Mouse (Mus musculus): ENCODE measurements around the gene Cdc40. TPM values are rescaled to one million over a fixed set of nuclear protein-coding genes. Genes with fewer than 3 reads are reported as not detected.
A peak's percentile ranks its signal among the peaks of the same experiment; 100 is the strongest.

The Cdc40 gene
- polyA plus RNA-seq (2015; fragmentation: Nextera tagmentation; extraction: Ambion mirVana) = 27.0 and 27.5 TPM in 2 replicates

- peaks cover 6% of the 10 kb centered on the region for H3K36me3 ChIP-seq
- ATAC-seq (ENCODE audit: low read depth) = peak; percentile 97
- H3K4me3 ChIP-seq = peak within 1 kb of the TSS; percentile 95
- H3K27me3 ChIP-seq = no peaks in the 10 kb centered on the region
- peak within 1 kb of the TSS; percentile 99 for H3K27ac ChIP-seq (replicated peaks)
- H3K9ac ChIP-seq = peak within 1 kb of the TSS; percentile 98
- no peaks in the 10 kb centered on the region for H3K9me3 ChIP-seq
- WGBS = under 1% methylated on average over 44 of the region's 44 CpGs
- H3K4me1 ChIP-seq (replicated peaks) = peaks cover 43% of the 10 kb centered on the region
- peak within 1 kb of the TSS; percentile 68 for H3K4me2 ChIP-seq
These were observed at the start of gene Cdc40, which contains the start of gene Wasf1 for GRCm38 (mm10) chr10:40882831-40883643. Cdc40 (minus strand) TSS chr10:40883311. Wasf1 (plus strand) TSS chr10:40883475.

- H3K9ac ChIP-seq = no peak overlapping the region
- H3K27me3 ChIP-seq = no peaks in the 10 kb centered on the region
- H3K27ac ChIP-seq (replicated peaks) = peak overlapping the region; percentile 7; the same call in 1 of the 2 replicates
- H3K9me3 ChIP-seq = no peaks in the 10 kb centered on the region
- no peak overlapping the region for H3K4me3 ChIP-seq
- H3K4me1 ChIP-seq (replicated peaks) = peaks cover 15% of the 10 kb centered on the region
- 83% methylated on average over 6 of the region's 6 CpGs for WGBS
- H3K36me3 ChIP-seq = peaks cover 9% of the 10 kb centered on the region
- no peak overlapping the region for H3K4me2 ChIP-seq
- ATAC-seq (ENCODE audit: low read depth) = no peak
These were observed 36.4 kb upstream of the Cdc40 start for GRCm38 (mm10) chr10:40919464-40919863.

GRCm38 (mm10) chr10:40918669-40919440 lies 35.7 kb upstream of the Cdc40 start:
- H3K9me3 ChIP-seq = no peaks in the 10 kb centered on the region
- H3K27ac ChIP-seq (replicated peaks) = peak overlapping the region; percentile 7; the same call in 1 of the 2 replicates
- no peak overlapping the region for H3K4me3 ChIP-seq
- no peaks in the 10 kb centered on the region for H3K27me3 ChIP-seq
- H3K4me2 ChIP-seq = no peak overlapping the region
- H3K36me3 ChIP-seq = peaks cover 9% of the 10 kb centered on the region
- H3K4me1 ChIP-seq (replicated peaks) = peaks cover 15% of the 10 kb centered on the region
- 76% methylated on average over 8 of the region's 8 CpGs for WGBS
- ATAC-seq (ENCODE audit: low read depth) = no peak
- no peak overlapping the region for H3K9ac ChIP-seq

GRCm38 (mm10) chr10:40915240-40915639 lies 32.1 kb upstream of the Cdc40 start:
- no peak for ATAC-seq (ENCODE audit: low read depth)
- Histone ChIP-seq H3K36me3 (peaks cover 3% of the 10 kb centered on the region; the same call in 1 of the 2 replicates), H3K9me3 (no peaks in the 10 kb centered on the region), H3K4me3 (no peak overlapping the region), H3K4me1 (replicated peaks) (peaks cover 15% of the 10 kb centered on the region), H3K27me3 (no peaks in the 10 kb centered on the region), H3K9ac (no peak overlapping the region), H3K27ac (replicated peaks) (no peak overlapping the region), H3K4me2 (no peak overlapping the region)
- WGBS = 88% methylated on average over 2 of the region's 2 CpGs

GRCm38 (mm10) chr10:40910811-40911210 lies 27.7 kb upstream of the Cdc40 start:
- H3K4me2 ChIP-seq = no peak overlapping the region
- H3K9me3 ChIP-seq = no peaks in the 10 kb centered on the region
- H3K9ac ChIP-seq = no peak overlapping the region
- no peak for ATAC-seq (ENCODE audit: low read depth)
- 55% methylated on average over 2 of the region's 2 CpGs for WGBS
- peaks cover 3% of the 10 kb centered on the region; the same call in 1 of the 2 replicates for H3K36me3 ChIP-seq
- H3K27me3 ChIP-seq = no peaks in the 10 kb centered on the region
- no peak overlapping the region for H3K27ac ChIP-seq (replicated peaks)
- H3K4me1 ChIP-seq (replicated peaks) = peaks cover 9% of the 10 kb centered on the region
- no peak overlapping the region for H3K4me3 ChIP-seq

GRCm38 (mm10) chr10:40908580-40908979 lies 25.5 kb upstream of the Cdc40 start:
- no peak for ATAC-seq (ENCODE audit: low read depth)
- Histone ChIP-seq H3K9ac (no peak overlapping the region), H3K9me3 (no peaks in the 10 kb centered on the region), H3K27ac (replicated peaks) (no peak overlapping the region), H3K4me3 (no peak overlapping the region), H3K4me1 (replicated peaks) (peaks cover 9% of the 10 kb centered on the region), H3K36me3 (peaks cover 3% of the 10 kb centered on the region; the same call in 1 of the 2 replicates), H3K27me3 (no peaks in the 10 kb centered on the region), H3K4me2 (no peak overlapping the region)
- WGBS = 58% methylated on average over 2 of the region's 2 CpGs

GRCm38 (mm10) chr10:40906802-40907201 lies 23.7 kb upstream of the Cdc40 start:
- Histone ChIP-seq H3K4me2 (no peak overlapping the region), H3K36me3 (no peaks in the 10 kb centered on the region), H3K4me3 (no peak overlapping the region), H3K9ac (no peak overlapping the region), H3K9me3 (no peaks in the 10 kb centered on the region), H3K4me1 (replicated peaks) (peaks cover 18% of the 10 kb centered on the region), H3K27me3 (no peaks in the 10 kb centered on the region), H3K27ac (replicated peaks) (no peak overlapping the region)
- peak; percentile 54; the same call in 1 of the 2 replicates for ATAC-seq (ENCODE audit: low read depth)
- 56% methylated on average over 7 of the region's 7 CpGs for WGBS

- Histone ChIP-seq H3K4me3 (no peak overlapping the region), H3K27me3 (no peaks in the 10 kb centered on the region), H3K4me2 (no peak overlapping the region), H3K27ac (replicated peaks) (0 out of 2 replicates have a peak overlapping the region, but pooled peaks have one; percentile 19), H3K9ac (no peak overlapping the region), H3K4me1 (replicated peaks) (peaks cover 20% of the 10 kb centered on the region), H3K9me3 (no peaks in the 10 kb centered on the region), H3K36me3 (no peaks in the 10 kb centered on the region)
- no peak for ATAC-seq (ENCODE audit: low read depth)
- WGBS = 81% methylated on average over 1 of the region's 1 CpGs
These were observed 23.0 kb upstream of the Cdc40 start for GRCm38 (mm10) chr10:40906131-40906530.

GRCm38 (mm10) chr10:40901786-40902185 lies 18.7 kb upstream of the Cdc40 start:
- Histone ChIP-seq H3K4me3 (no peak overlapping the region), H3K9ac (no peak overlapping the region), H3K4me1 (replicated peaks) (peaks cover 22% of the 10 kb centered on the region), H3K9me3 (no peaks in the 10 kb centered on the region), H3K27ac (replicated peaks) (no peak overlapping the region), H3K27me3 (no peaks in the 10 kb centered on the region), H3K4me2 (no peak overlapping the region), H3K36me3 (no peaks in the 10 kb centered on the region)
- no peak for ATAC-seq (ENCODE audit: low read depth)
- 68% methylated on average over 4 of the region's 4 CpGs for WGBS

- Histone ChIP-seq H3K36me3 (no peaks in the 10 kb centered on the region), H3K27ac (replicated peaks) (0 out of 2 replicates have a peak overlapping the region, but pooled peaks have one; percentile 0), H3K4me1 (replicated peaks) (peaks cover 21% of the 10 kb centered on the region), H3K9me3 (no peaks in the 10 kb centered on the region), H3K27me3 (no peaks in the 10 kb centered on the region), H3K4me3 (no peak overlapping the region), H3K9ac (no peak overlapping the region), H3K4me2 (0 out of 2 replicates have a peak overlapping the region, but pooled peaks have one; percentile 4)
- 40% methylated on average over 5 of the region's 5 CpGs for WGBS
- peak; percentile 33; the same call in 1 of the 2 replicates for ATAC-seq (ENCODE audit: low read depth)
These were observed 13.5 kb upstream of the Cdc40 start for GRCm38 (mm10) chr10:40896656-40897055.

GRCm38 (mm10) chr10:40895765-40896164 lies 12.7 kb upstream of the Cdc40 start:
- ATAC-seq (ENCODE audit: low read depth) = no peak
- Histone ChIP-seq H3K27me3 (no peaks in the 10 kb centered on the region), H3K9me3 (no peaks in the 10 kb centered on the region), H3K27ac (replicated peaks) (no peak overlapping the region), H3K4me3 (no peak overlapping the region), H3K4me1 (replicated peaks) (peaks cover 20% of the 10 kb centered on the region), H3K9ac (no peak overlapping the region), H3K36me3 (no peaks in the 10 kb centered on the region), H3K4me2 (no peak overlapping the region)
- WGBS = 91% methylated on average over 12 of the region's 12 CpGs

- H3K4me3 ChIP-seq = no peak overlapping the region
- no peaks in the 10 kb centered on the region for H3K27me3 ChIP-seq
- H3K27ac ChIP-seq (replicated peaks) = no peak overlapping the region
- ATAC-seq (ENCODE audit: low read depth) = no peak
- no peak overlapping the region for H3K4me2 ChIP-seq
- 86% methylated on average over 4 of the region's 4 CpGs for WGBS
- no peaks in the 10 kb centered on the region for H3K36me3 ChIP-seq
- H3K9me3 ChIP-seq = no peaks in the 10 kb centered on the region
- peaks cover 14% of the 10 kb centered on the region for H3K4me1 ChIP-seq (replicated peaks)
- no peak overlapping the region for H3K9ac ChIP-seq
These were observed 6.0 kb upstream of the Cdc40 start for GRCm38 (mm10) chr10:40889146-40889545.

Measured in neural tube, embryonic 13.5 days (tissue).